Mouse (Mus musculus) spleen, adult 2 months (tissue): ENCODE results near the gene Hint1.

Source experiments
- CTCF ChIP-seq: fragments of 200-500 bp; IDR thresholded peaks from 2 replicates; pipeline ENCODE4 v1.5.1; 2011; ENCODE audit warnings: mild to moderate bottlenecking, inconsistent platforms; ENCODE audit not compliant: insufficient read depth, insufficient read length, insufficient replicate concordance; ENCODE audit errors: extremely low read depth
- POLR2A ChIP-seq: fragments of 200-500 bp; IDR thresholded peaks from 2 replicates; pipeline ENCODE4 v1.6.1; 2011; ENCODE audit warnings: low read depth, low read length, inconsistent platforms

- TF ChIP-seq POLR2A (no peak), CTCF (no peak)
Observed at GRCm38 (mm10) chr11:54906466-54906865, 40.3 kb downstream of the Hint1 start.
